Mouse (Mus musculus): ENCODE measurements at regions not wholly inside any gene's neighbourhood (a gene's known extent, or its start where the extent isn't known, plus 50 kb on each side); places are given as distances from the start of the nearest gene placed in this dataset.
A peak's percentile ranks its signal among the peaks of the same experiment; 100 is the strongest.

DNA sequence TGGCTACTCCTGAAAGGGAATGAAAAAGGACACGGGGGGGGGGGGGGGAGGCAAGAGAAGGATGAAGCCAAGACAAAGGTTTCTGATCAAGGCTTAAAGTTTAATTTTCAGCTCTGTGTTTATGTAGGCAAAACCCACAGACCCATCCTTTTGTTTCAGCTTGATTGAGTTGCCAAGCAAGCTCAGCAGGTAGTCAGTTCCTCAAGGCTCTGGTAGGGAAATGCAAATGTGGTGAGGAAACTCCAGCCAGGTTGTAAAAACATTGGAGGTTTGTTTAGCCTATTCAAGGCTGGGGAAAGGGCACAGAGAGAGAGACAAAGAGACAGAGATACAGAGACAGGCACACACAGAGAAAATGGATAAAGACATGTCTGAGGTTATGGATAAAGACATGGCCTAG lies 99.4 kb upstream of the Ddhd1 start:
- H3K4me1 ChIP-seq (ENCODE audit: insufficient read depth, low read length): no peaks in the 10 kb centered on the region
- no peak for ATAC-seq (ENCODE audit: low FRiP score, low TSS enrichment)
- H3K27ac ChIP-seq (ENCODE audit: low read length): no peak overlapping the region
- no peaks in the 10 kb centered on the region for H3K27me3 ChIP-seq (ENCODE audit: insufficient read depth, low read length)
- WGBS: 0% methylated on average over 1 of the region's 1 CpGs
- no peaks in the 10 kb centered on the region for H3K9me3 ChIP-seq (ENCODE audit: low read length)
- no peak overlapping the region for H3K4me2 ChIP-seq (replicated peaks; ENCODE audit: low read depth, low read length)
- H3K36me3 ChIP-seq (ENCODE audit: insufficient read depth, low read length): no peaks in the 10 kb centered on the region
- no peak overlapping the region for H3K9ac ChIP-seq (replicated peaks; ENCODE audit: low read length)
- no peak overlapping the region for H3K4me3 ChIP-seq (ENCODE audit: low read length)

DNA sequence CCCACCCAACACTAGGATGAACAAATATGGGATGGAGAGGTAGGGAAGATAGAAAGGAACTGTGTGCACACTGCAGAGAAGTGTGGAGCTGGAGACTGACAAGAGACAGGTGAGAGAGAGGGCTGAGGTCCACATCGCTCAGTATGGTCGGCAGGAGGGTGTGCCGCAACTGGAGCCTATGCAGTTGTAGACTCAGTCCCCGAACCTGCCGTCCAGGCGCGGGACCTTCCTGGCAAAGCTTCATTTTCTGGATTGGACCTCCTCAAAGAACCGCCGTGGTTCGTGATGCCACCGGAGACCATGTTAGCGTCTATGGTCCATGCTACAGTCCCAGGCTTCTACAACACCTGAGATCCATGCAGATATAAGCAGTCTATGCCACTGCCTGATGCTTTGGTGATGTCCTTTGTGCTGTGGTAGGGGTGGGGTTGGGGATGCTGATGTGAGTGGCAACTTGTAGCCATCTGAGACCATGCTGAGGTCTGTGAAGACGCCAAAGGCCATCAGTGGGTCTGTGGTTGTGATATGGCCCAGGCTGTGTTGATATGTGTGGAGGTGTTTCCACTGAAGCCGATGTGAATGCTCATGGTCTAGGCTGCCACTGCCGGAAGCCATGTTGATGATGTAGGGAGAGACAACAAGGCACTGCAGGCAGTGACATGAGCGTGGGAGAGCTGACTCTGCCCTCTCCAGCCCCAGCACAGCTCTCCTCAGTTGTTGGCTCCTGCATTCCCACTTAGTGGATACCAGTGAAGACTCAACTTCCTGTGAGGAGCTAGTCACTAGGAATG lies 103.1 kb upstream of the Ddhd1 start:
- 95% methylated on average over 16 of the region's 16 CpGs for WGBS
- Histone ChIP-seq H3K27me3 (ENCODE audit: insufficient read depth, low read length) (no peaks in the 10 kb centered on the region), H3K36me3 (ENCODE audit: insufficient read depth, low read length) (no peaks in the 10 kb centered on the region), H3K4me1 (ENCODE audit: insufficient read depth, low read length) (no peaks in the 10 kb centered on the region), H3K9ac (replicated peaks; ENCODE audit: low read length) (no peak overlapping the region), H3K4me3 (ENCODE audit: low read length) (no peak overlapping the region), H3K4me2 (replicated peaks; ENCODE audit: low read depth, low read length) (no peak overlapping the region), H3K27ac (ENCODE audit: low read length) (no peak overlapping the region), H3K9me3 (ENCODE audit: low read length) (no peaks in the 10 kb centered on the region)
- ATAC-seq (ENCODE audit: low FRiP score, low TSS enrichment): no peak

GRCm38 (mm10) chr14:45764231-45764630 lies 106.3 kb upstream of the Ddhd1 start:
- Histone ChIP-seq H3K27ac (ENCODE audit: low read length) (no peak overlapping the region), H3K36me3 (ENCODE audit: insufficient read depth, low read length) (no peaks in the 10 kb centered on the region), H3K4me2 (replicated peaks; ENCODE audit: low read depth, low read length) (no peak overlapping the region), H3K27me3 (ENCODE audit: insufficient read depth, low read length) (no peaks in the 10 kb centered on the region), H3K4me3 (ENCODE audit: low read length) (no peak overlapping the region), H3K9ac (replicated peaks; ENCODE audit: low read length) (no peak overlapping the region), H3K4me1 (ENCODE audit: insufficient read depth, low read length) (no peaks in the 10 kb centered on the region), H3K9me3 (ENCODE audit: low read length) (no peaks in the 10 kb centered on the region)
- 60% methylated on average over 3 of the region's 3 CpGs for WGBS
- ATAC-seq (ENCODE audit: low FRiP score, low TSS enrichment): no peak

GRCm38 (mm10) chr14:45766582-45766981 lies 108.6 kb upstream of the Ddhd1 start:
- H3K36me3 ChIP-seq (ENCODE audit: insufficient read depth, low read length): no peaks in the 10 kb centered on the region
- no peak; the same call in 1 of the 2 replicates for ATAC-seq (ENCODE audit: low FRiP score, low TSS enrichment)
- 95% methylated on average over 1 of the region's 1 CpGs for WGBS
- H3K4me3 ChIP-seq (ENCODE audit: low read length): no peak overlapping the region
- no peak overlapping the region for H3K27ac ChIP-seq (ENCODE audit: low read length)
- H3K9me3 ChIP-seq (ENCODE audit: low read length): no peaks in the 10 kb centered on the region
- no peak overlapping the region for H3K9ac ChIP-seq (replicated peaks; ENCODE audit: low read length)
- H3K4me1 ChIP-seq (ENCODE audit: insufficient read depth, low read length): no peaks in the 10 kb centered on the region
- no peak overlapping the region for H3K4me2 ChIP-seq (replicated peaks; ENCODE audit: low read depth, low read length)
- no peaks in the 10 kb centered on the region for H3K27me3 ChIP-seq (ENCODE audit: insufficient read depth, low read length)

DNA sequence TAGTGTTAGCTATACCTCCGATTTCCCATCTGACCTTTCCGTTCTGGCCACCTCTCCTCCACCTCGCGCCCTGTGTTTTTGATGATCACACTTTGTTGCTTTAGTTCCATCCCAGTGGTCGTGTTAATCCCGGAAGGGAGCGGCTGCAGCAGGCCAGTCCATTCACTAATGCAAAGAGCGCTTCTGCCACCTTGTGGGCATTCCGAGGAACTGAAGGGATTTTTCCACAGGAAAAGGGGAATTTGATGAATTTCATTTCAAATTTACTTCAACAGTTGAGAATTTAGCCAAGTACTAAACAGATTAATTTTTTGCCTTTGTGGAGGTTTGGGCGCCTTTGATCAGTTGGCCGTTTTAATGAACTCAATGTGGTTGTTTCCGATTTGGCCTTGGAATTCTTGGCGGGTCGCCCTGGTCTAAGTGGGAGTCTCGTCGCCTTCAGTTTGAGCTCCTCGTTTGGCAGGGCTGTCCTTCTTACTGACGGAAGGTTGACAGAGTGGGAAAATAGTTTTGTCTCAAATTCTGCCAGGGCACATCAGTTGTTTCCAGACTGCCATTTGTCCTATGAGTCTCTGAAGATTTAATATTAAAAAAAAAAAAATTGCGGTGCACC lies 114.8 kb upstream of the Ddhd1 start:
- H3K9ac ChIP-seq (replicated peaks; ENCODE audit: low read length): no peak overlapping the region
- 0 out of 2 replicates have a peak, but pooled peaks cover 4% of the 10 kb centered on the region for H3K4me1 ChIP-seq (ENCODE audit: insufficient read depth, low read length)
- H3K36me3 ChIP-seq (ENCODE audit: insufficient read depth, low read length): no peaks in the 10 kb centered on the region
- no peak overlapping the region for H3K27ac ChIP-seq (ENCODE audit: low read length)
- H3K4me3 ChIP-seq (ENCODE audit: low read length): peak overlapping the region; percentile 3; the same call in 1 of the 2 replicates
- peaks cover 5% of the 10 kb centered on the region for H3K27me3 ChIP-seq (ENCODE audit: insufficient read depth, low read length)
- ATAC-seq (ENCODE audit: low FRiP score, low TSS enrichment): peak; percentile 91; the same call in 1 of the 2 replicates
- WGBS: 13% methylated on average over 19 of the region's 19 CpGs
- H3K4me2 ChIP-seq (replicated peaks; ENCODE audit: low read depth, low read length): peak overlapping the region; percentile 43
- H3K9me3 ChIP-seq (ENCODE audit: low read length): no peaks in the 10 kb centered on the region

DNA sequence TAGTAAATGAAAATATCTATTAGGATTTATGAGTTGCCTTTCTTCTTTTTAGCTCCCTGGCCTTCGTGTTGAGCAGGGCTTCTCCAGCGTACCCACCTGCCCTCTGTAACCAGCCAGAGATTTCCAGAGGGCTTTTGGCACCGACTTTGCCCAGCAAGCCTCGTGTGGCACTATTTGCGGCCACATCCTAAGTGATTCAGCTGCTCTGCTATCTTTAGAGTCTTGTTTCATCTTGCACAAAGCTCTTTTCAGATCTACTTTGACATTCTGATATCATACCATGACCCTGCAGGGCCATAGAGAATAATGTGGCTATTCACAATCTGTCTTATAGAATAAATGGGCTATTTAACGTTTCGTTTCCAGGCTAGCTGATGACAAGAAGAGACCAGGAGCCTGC lies 115.4 kb upstream of the Ddhd1 start:
- no peaks in the 10 kb centered on the region for H3K9me3 ChIP-seq (ENCODE audit: low read length)
- no peaks in the 10 kb centered on the region for H3K36me3 ChIP-seq (ENCODE audit: insufficient read depth, low read length)
- H3K9ac ChIP-seq (replicated peaks; ENCODE audit: low read length): no peak overlapping the region
- peaks cover 5% of the 10 kb centered on the region for H3K27me3 ChIP-seq (ENCODE audit: insufficient read depth, low read length)
- H3K4me2 ChIP-seq (replicated peaks; ENCODE audit: low read depth, low read length): no peak overlapping the region
- no peak for ATAC-seq (ENCODE audit: low FRiP score, low TSS enrichment)
- H3K4me3 ChIP-seq (ENCODE audit: low read length): no peak overlapping the region
- 0 out of 2 replicates have a peak, but pooled peaks cover 4% of the 10 kb centered on the region for H3K4me1 ChIP-seq (ENCODE audit: insufficient read depth, low read length)
- H3K27ac ChIP-seq (ENCODE audit: low read length): no peak overlapping the region
- WGBS: 73% methylated on average over 7 of the region's 7 CpGs

GRCm38 (mm10) chr14:45781850-45782249 lies 123.9 kb upstream of the Ddhd1 start:
- no peak for ATAC-seq (ENCODE audit: low FRiP score, low TSS enrichment)
- Histone ChIP-seq H3K27ac (ENCODE audit: low read length) (no peak overlapping the region), H3K4me3 (ENCODE audit: low read length) (no peak overlapping the region), H3K27me3 (ENCODE audit: insufficient read depth, low read length) (no peaks in the 10 kb centered on the region), H3K9me3 (ENCODE audit: low read length) (peaks cover 11% of the 10 kb centered on the region), H3K4me2 (replicated peaks; ENCODE audit: low read depth, low read length) (no peak overlapping the region), H3K9ac (replicated peaks; ENCODE audit: low read length) (no peak overlapping the region), H3K4me1 (ENCODE audit: insufficient read depth, low read length) (no peaks in the 10 kb centered on the region), H3K36me3 (ENCODE audit: insufficient read depth, low read length) (no peaks in the 10 kb centered on the region)
- WGBS: 46% methylated on average over 6 of the region's 6 CpGs

DNA sequence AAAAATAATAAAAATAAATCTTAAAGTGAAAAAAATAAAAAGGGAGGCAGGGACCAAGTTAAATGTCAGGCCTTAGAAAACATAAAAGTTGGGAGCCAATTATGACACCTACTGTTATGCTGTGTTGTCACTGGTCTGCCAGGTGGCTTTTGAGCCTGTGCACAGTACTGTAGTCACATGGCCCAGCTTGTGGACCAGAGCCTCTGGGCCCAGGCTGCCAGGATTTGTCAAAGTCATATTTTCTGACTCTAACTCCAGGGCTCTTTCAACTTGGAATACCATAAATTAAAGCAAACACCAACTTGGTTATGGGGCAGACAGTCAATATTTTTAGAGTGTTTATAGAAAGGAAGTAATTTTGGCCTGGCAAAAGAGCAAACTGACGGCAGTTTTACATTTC lies 137.0 kb upstream of the Ddhd1 start:
- ATAC-seq (ENCODE audit: low FRiP score, low TSS enrichment): no peak
- H3K27ac ChIP-seq (ENCODE audit: low read length): no peak overlapping the region
- no peaks in the 10 kb centered on the region for H3K36me3 ChIP-seq (ENCODE audit: insufficient read depth, low read length)
- no peaks in the 10 kb centered on the region for H3K27me3 ChIP-seq (ENCODE audit: insufficient read depth, low read length)
- H3K9ac ChIP-seq (replicated peaks; ENCODE audit: low read length): no peak overlapping the region
- WGBS: 52% methylated on average over 1 of the region's 1 CpGs
- H3K4me3 ChIP-seq (ENCODE audit: low read length): no peak overlapping the region
- no peak overlapping the region for H3K4me2 ChIP-seq (replicated peaks; ENCODE audit: low read depth, low read length)
- H3K4me1 ChIP-seq (ENCODE audit: insufficient read depth, low read length): no peaks in the 10 kb centered on the region
- H3K9me3 ChIP-seq (ENCODE audit: low read length): no peaks in the 10 kb centered on the region

- H3K4me1 ChIP-seq (ENCODE audit: insufficient read depth, low read length): no peaks in the 10 kb centered on the region
- no peak overlapping the region for H3K9ac ChIP-seq (replicated peaks; ENCODE audit: low read length)
- H3K9me3 ChIP-seq (ENCODE audit: low read length): peaks cover 6% of the 10 kb centered on the region
- no peak for ATAC-seq (ENCODE audit: low FRiP score, low TSS enrichment)
- H3K36me3 ChIP-seq (ENCODE audit: insufficient read depth, low read length): no peaks in the 10 kb centered on the region
- 56% methylated on average over 10 of the region's 10 CpGs for WGBS
- H3K4me2 ChIP-seq (replicated peaks; ENCODE audit: low read depth, low read length): no peak overlapping the region
- H3K27ac ChIP-seq (ENCODE audit: low read length): no peak overlapping the region
- H3K27me3 ChIP-seq (ENCODE audit: insufficient read depth, low read length): no peaks in the 10 kb centered on the region
- no peak overlapping the region for H3K4me3 ChIP-seq (ENCODE audit: low read length)
Measured at GRCm38 (mm10) chr14:45796665-45797319, 138.8 kb upstream of the Ddhd1 start.

DNA sequence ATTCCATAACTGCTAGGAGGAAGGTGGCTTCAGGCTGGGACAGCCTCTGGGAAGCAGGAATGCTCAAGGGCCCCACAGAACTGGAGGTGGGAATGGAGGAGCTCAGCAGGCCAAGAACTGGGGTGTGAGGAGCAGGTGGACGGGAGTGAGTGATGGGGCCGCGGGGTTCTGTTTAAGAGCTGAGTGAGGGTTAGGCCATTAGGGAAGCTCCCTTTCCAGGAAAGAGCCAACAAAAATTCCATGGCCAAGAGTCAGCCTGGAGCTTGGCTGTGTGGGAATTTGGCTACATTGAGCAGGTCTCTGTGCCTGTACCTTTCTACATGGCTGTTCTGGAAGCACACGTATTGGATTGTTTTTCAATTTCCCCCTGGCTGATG lies 139.4 kb upstream of the Ddhd1 start:
- 68% methylated on average over 4 of the region's 4 CpGs for WGBS
- Histone ChIP-seq H3K27ac (ENCODE audit: low read length) (no peak overlapping the region), H3K9ac (replicated peaks; ENCODE audit: low read length) (no peak overlapping the region), H3K27me3 (ENCODE audit: insufficient read depth, low read length) (no peaks in the 10 kb centered on the region), H3K4me1 (ENCODE audit: insufficient read depth, low read length) (no peaks in the 10 kb centered on the region), H3K4me3 (ENCODE audit: low read length) (no peak overlapping the region), H3K4me2 (replicated peaks; ENCODE audit: low read depth, low read length) (no peak overlapping the region), H3K9me3 (ENCODE audit: low read length) (peaks cover 6% of the 10 kb centered on the region), H3K36me3 (ENCODE audit: insufficient read depth, low read length) (no peaks in the 10 kb centered on the region)
- no peak for ATAC-seq (ENCODE audit: low FRiP score, low TSS enrichment)
